ENCODE assay signal across 8 mouse cellular contexts in the genomic region with DNA sequence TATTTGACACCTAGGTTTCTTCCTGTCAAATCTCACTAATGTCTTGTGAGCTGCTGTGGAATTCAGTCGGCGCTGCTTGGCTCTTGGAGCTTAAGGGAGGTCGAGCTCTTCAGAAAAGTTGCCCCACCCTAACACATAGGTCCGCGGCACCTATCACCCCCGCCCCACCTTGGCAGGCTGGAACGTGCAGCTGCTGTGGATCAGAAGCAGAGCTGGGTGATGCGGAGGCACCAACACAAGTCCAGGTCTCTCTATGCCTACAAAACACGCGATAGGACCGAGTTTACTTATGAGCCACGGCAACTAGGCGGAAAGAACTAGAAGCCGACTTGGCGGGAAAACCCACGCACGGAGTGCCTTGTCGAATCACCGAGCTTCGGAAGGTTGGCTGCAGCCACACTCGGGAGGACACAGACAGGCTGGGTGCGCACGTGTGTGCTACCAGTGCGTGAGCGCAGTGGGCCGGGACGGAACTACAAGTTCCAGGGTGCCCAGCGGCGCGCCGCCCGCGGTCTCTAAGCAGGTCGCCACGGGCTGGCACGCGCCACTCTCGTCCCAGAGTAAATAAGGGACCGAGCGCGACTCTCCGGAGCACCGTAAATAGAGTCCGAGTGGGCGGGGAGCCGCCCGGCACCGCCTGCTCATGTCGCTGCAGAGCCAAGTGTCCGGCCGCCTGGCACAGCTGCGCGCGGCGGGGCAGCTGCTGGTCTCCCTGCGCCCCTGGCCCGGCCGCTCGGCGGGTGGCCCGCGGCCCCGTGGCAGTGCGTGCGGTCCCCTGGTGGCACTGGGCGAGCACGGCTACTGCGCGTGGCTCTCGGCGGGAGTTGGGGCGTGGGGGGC. TPM values are rescaled to one million over a fixed set of nuclear protein-coding genes. Genes with fewer than 3 reads are reported as not detected.
DNase-seq lines count a peak whose midpoint lies in the region; ATAC-seq and TF ChIP-seq lines count a peak whose summit lies in the region.

TSS of gene Macrod1 (plus strand) at position 563 of the 840 bp plus-strand sequence.

- no peaks in the 10 kb centered on the region for H3K36me3 ChIP-seq in ES-Bruce4 (ENCODE audit: control insufficient read depth, insufficient read depth, low read length, poor library complexity, severe bottlenecking)
- H3K36me3 ChIP-seq in forebrain, embryonic 14.5 days (ENCODE audit: control insufficient read depth, insufficient read depth, low read length) = no peaks in the 10 kb centered on the region
- no peaks in the 10 kb centered on the region for H3K36me3 ChIP-seq in liver, embryonic 16.5 days (ENCODE audit: control insufficient read depth, insufficient read depth)
- no peaks in the 10 kb centered on the region for H3K36me3 ChIP-seq in neural tube, embryonic 12.5 days

- no peaks in the 10 kb centered on the region for H3K9me3 ChIP-seq in ES-Bruce4 (replicated peaks; ENCODE audit: control insufficient read depth, insufficient read depth, low read length, poor library complexity, severe bottlenecking)
- H3K9me3 ChIP-seq in forebrain, embryonic 14.5 days (replicated peaks; ENCODE audit: control insufficient read depth, low read length) = no peaks in the 10 kb centered on the region
- no peaks in the 10 kb centered on the region for H3K9me3 ChIP-seq in liver, embryonic 16.5 days (replicated peaks; ENCODE audit: control insufficient read depth, low read length)
- H3K9me3 ChIP-seq in neural tube, embryonic 12.5 days = no peaks in the 10 kb centered on the region

- H3K4me2 ChIP-seq in forebrain, embryonic 14.5 days (ENCODE audit: low read length) = peak within 1 kb of the TSS; percentile 100
- peak within 1 kb of the TSS; percentile 97 for H3K4me2 ChIP-seq in liver, embryonic 16.5 days (ENCODE audit: low read depth, low read length)
- H3K4me2 ChIP-seq in neural tube, embryonic 12.5 days (replicated peaks) = peak within 1 kb of the TSS; percentile 100

- no peak within 1 kb of the TSS for H3K27ac ChIP-seq in ES-Bruce4 (ENCODE audit: insufficient read depth, low read length)
- H3K27ac ChIP-seq in forebrain, embryonic 14.5 days (ENCODE audit: low read depth, low read length) = no peak within 1 kb of the TSS
- H3K27ac ChIP-seq in liver, embryonic 16.5 days (ENCODE audit: low read length) = 0 out of 2 replicates have a peak within 1 kb of the TSS, but pooled peaks have one; percentile 17
- no peak within 1 kb of the TSS for H3K27ac ChIP-seq in neural tube, embryonic 12.5 days

- intact Hi-C loops in heart, postnatal 10 days (cut with DNase I) = no loop called here

- H3K27me3 ChIP-seq in ES-Bruce4 (ENCODE audit: control insufficient read depth, insufficient read depth, low read length, poor library complexity, severe bottlenecking) = no peaks in the 10 kb centered on the region
- H3K27me3 ChIP-seq in forebrain, embryonic 14.5 days (replicated peaks; ENCODE audit: control insufficient read depth, insufficient read depth, low read length) = no peaks in the 10 kb centered on the region
- no peaks in the 10 kb centered on the region for H3K27me3 ChIP-seq in liver, embryonic 16.5 days (ENCODE audit: control insufficient read depth, insufficient read depth, low read depth, low read length)
- peaks cover 47% of the 10 kb centered on the region for H3K27me3 ChIP-seq in neural tube, embryonic 12.5 days (replicated peaks)

- 1% methylated on average over 69 of the region's 72 CpGs for WGBS in forebrain, embryonic 14.5 days
- under 1% methylated on average over 72 of the region's 72 CpGs for WGBS in large intestine, adult 2 months
- 1% methylated on average over 70 of the region's 72 CpGs for WGBS in liver, embryonic 16.5 days (ENCODE audit: insufficient replicate concordance)
- 2% methylated on average over 72 of the region's 72 CpGs for WGBS in neural tube, embryonic 12.5 days

- TF ChIP-seq CTCF in ES-Bruce4 (IDR thresholded peaks at IDR 0.05; ENCODE audit: low read depth, low read length) = no peak

- ATAC-seq in forebrain, embryonic 14.5 days = peak; percentile 90
- peak; percentile 82 for ATAC-seq in liver, embryonic 16.5 days (ENCODE audit: low read depth)
- ATAC-seq in neural tube, embryonic 12.5 days (ENCODE audit: low FRiP score, low read depth) = peak; percentile 88

- no peak for TF ChIP-seq EP300 in ES-Bruce4 (IDR thresholded peaks at IDR 0.05; ENCODE audit: insufficient read depth, low read depth, low read length)

- H3K4me1 ChIP-seq in ES-Bruce4 (ENCODE audit: control insufficient read depth, insufficient read depth, low read length) = peaks cover 7% of the 10 kb centered on the region
- peaks cover 9% of the 10 kb centered on the region; the same call in 1 of the 2 replicates for H3K4me1 ChIP-seq in forebrain, embryonic 14.5 days (ENCODE audit: control insufficient read depth, insufficient read depth, low read length)
- H3K4me1 ChIP-seq in liver, embryonic 16.5 days (ENCODE audit: control insufficient read depth, low read depth, low read length) = peaks cover 24% of the 10 kb centered on the region
- peaks cover 27% of the 10 kb centered on the region for H3K4me1 ChIP-seq in neural tube, embryonic 12.5 days

- peak within 1 kb of the TSS; percentile 72 for H3K4me3 ChIP-seq in ES-Bruce4 (ENCODE audit: low read depth, low read length)
- peak within 1 kb of the TSS; percentile 59 for H3K4me3 ChIP-seq in forebrain, embryonic 14.5 days (ENCODE audit: low read depth, low read length)
- H3K4me3 ChIP-seq in liver, embryonic 16.5 days (ENCODE audit: low read depth, low read length) = peak within 1 kb of the TSS; percentile 73
- peak within 1 kb of the TSS; percentile 65 for H3K4me3 ChIP-seq in neural tube, embryonic 12.5 days

- TF ChIP-seq POLR2A in ES-Bruce4 (IDR thresholded peaks at IDR 0.05; ENCODE audit: insufficient read depth, low read length) = no peak

- DNase-seq in c-Kit-positive CD71-positive TER-119-negative erythroid progenitor cells, embryonic 14.5 days (ENCODE audit: low read depth) = peak; percentile 62
- peak; percentile 80 for DNase-seq in forebrain, embryonic 14.5 days (ENCODE audit: low spot score)
- DNase-seq in heart, postnatal 10 days = peak; percentile 85 to 88
- peak; percentile 67 for DNase-seq in large intestine, adult 2 months (ENCODE audit: low read depth, low spot score)
- DNase-seq in thymus, adult 18-20 months = peak; percentile 66 to 67

- H3K9ac ChIP-seq in ES-Bruce4 (ENCODE audit: low read depth, poor library complexity, severe bottlenecking) = peak within 1 kb of the TSS; percentile 76
- peak within 1 kb of the TSS; percentile 67 for H3K9ac ChIP-seq in forebrain, embryonic 14.5 days (ENCODE audit: low read length)
- H3K9ac ChIP-seq in liver, embryonic 16.5 days (ENCODE audit: low read depth, low read length) = peak within 1 kb of the TSS; percentile 73
- peak within 1 kb of the TSS; percentile 68 for H3K9ac ChIP-seq in neural tube, embryonic 12.5 days

RNA-seq across cellular contexts. Expression of gene Macrod1, which starts in this region (rescaled TPM):
- 6.7 and 7.6 TPM in 2 replicates for polyA plus RNA-seq in ES-Bruce4 (2011; ENCODE audit: insufficient read depth, insufficient read length, low read depth, missing spikeins)
- polyA plus RNA-seq in forebrain, embryonic 14.5 days (2014; fragmentation: Nextera tagmentation; extraction: Ambion mirVana) = 4.0 and 4.8 TPM in 2 replicates
- total RNA-seq in heart, postnatal 10 days (2021) = 100 to 1,000 TPM; 168 to 172 TPM
- polyA plus RNA-seq in large intestine, adult 2 months (2012; rRNA removed) = 19.2 and 22.4 TPM in 2 replicates
- polyA plus RNA-seq in liver, embryonic 16.5 days (2015; fragmentation: Nextera tagmentation; extraction: Ambion mirVana) = 4.6 and 5.8 TPM in 2 replicates
- polyA plus RNA-seq in neural tube, embryonic 12.5 days (2016; fragmentation: Nextera tagmentation; extraction: Ambion mirVana) = 3.4 and 5.2 TPM in 2 replicates
